Mouse (Mus musculus) neural tube, embryonic 11.5 days (tissue): ENCODE measurements around the gene Psg23. TPM values are rescaled to one million over a fixed set of nuclear protein-coding genes. Genes with fewer than 3 reads are reported as not detected.
"Not testable (repeated sequence)": the region's sequence is repeated elsewhere in the genome, so short reads cannot be mapped to it uniquely, and the experiment has no call there.

Experiments used
- ATAC-seq: fragments of 200-750 bp; cut with Nextera tagmentation; 2 replicates; pipeline ENCODE4 v1.8.0; 2017; ENCODE audit warnings: moderate number of reproducible peaks, mild to moderate bottlenecking, moderate TSS enrichment, moderate library complexity; ENCODE audit not compliant: insufficient read depth, low FRiP score, low TSS enrichment
- DNase-seq: peaks from one replicate; pipeline ENCODE4 v3.0.0-alpha.2; 2015; ENCODE audit warnings: low spot score
- H3K27ac ChIP-seq: fragments of 300-500 bp; sonication (generic); 2 replicates; pipeline ENCODE4 v1.5.1; 2014; ENCODE audit warnings: low read depth, mild to moderate bottlenecking, low read length
- H3K27me3 ChIP-seq: fragments of 300-500 bp; sonication (generic); 2 replicates; pipeline ENCODE4 v1.6.1; 2014; ENCODE audit warnings: mild to moderate bottlenecking, low read length, mixed read lengths; ENCODE audit not compliant: control insufficient read depth, insufficient read depth
- H3K36me3 ChIP-seq: fragments of 300-500 bp; sonication (generic); 2 replicates; pipeline ENCODE4 v1.6.1; 2014; ENCODE audit warnings: mild to moderate bottlenecking, low read length, moderate library complexity, mixed read lengths; ENCODE audit not compliant: control insufficient read depth, insufficient read depth
- H3K4me1 ChIP-seq: fragments of 300-500 bp; sonication (generic); 2 replicates; pipeline ENCODE4 v1.6.1; 2014; ENCODE audit warnings: low read length, mixed read lengths; ENCODE audit not compliant: control insufficient read depth, insufficient read depth
- H3K4me2 ChIP-seq: fragments of 300-500 bp; sonication (generic); 2 replicates; pipeline ENCODE4 v1.6.1; 2014; ENCODE audit warnings: low read depth, mild to moderate bottlenecking, moderate library complexity
- H3K4me3 ChIP-seq: fragments of 300-500 bp; sonication (generic); 2 replicates; pipeline ENCODE4 v1.5.1; 2014; ENCODE audit warnings: low read depth, low read length
- H3K9ac ChIP-seq: fragments of 300-500 bp; sonication (generic); 2 replicates; pipeline ENCODE4 v1.6.1; 2014; ENCODE audit warnings: mild to moderate bottlenecking, low read length
- H3K9me3 ChIP-seq: fragments of 300-500 bp; sonication (generic); 2 replicates; pipeline ENCODE4 v1.6.1; 2016; ENCODE audit warnings: low read length; ENCODE audit not compliant: control insufficient read depth
- WGBS: fragments of 180-500 bp; shearing (Covaris S2); extraction: QIAGEN DNeasy Blood & Tissue Kit; methylation state at CpG from one replicate; pipeline ENCODE4 v1.1.7; 2014; 5-methylcytosine and 5-hydroxymethylcytosine counted together
- polyA plus RNA-seq: library from polyadenylated mRNA; unstranded; fragments of >200 nt; fragmentation: Nextera tagmentation; extraction: Ambion mirVana; gene quantifications from 2 replicates; pipeline ENCODE4 v1.2.1, GENCODE M21; 2014

Gene Psg23
- polyA plus RNA-seq: not detected in 2 replicates

- H3K9me3 ChIP-seq, H3K9ac ChIP-seq, H3K4me3 ChIP-seq, DNase-seq, H3K36me3 ChIP-seq, H3K27ac ChIP-seq, H3K4me1 ChIP-seq, ATAC-seq, H3K4me2 ChIP-seq, H3K27me3 ChIP-seq: not testable (repeated sequence)
- WGBS: 14% methylated on average over 1 of the region's 2 CpGs
Measured at GRCm38 (mm10) chr7:18616401-18616800, at the start of gene Psg23. Gene Psg23 (minus strand): TSS chr7:18616501.

GRCm38 (mm10) chr7:18656625-18657024 lies 40.3 kb upstream of the Psg23 start, which contains the start of gene Psg21:
Gene Psg21 (minus strand): TSS chr7:18656725.
- H3K27ac ChIP-seq, H3K4me3 ChIP-seq, ATAC-seq, H3K9ac ChIP-seq, H3K36me3 ChIP-seq, H3K9me3 ChIP-seq, DNase-seq, H3K4me2 ChIP-seq, H3K27me3 ChIP-seq, H3K4me1 ChIP-seq: not testable (repeated sequence)
- WGBS: 70% methylated on average over 1 of the region's 2 CpGs

- H3K27ac ChIP-seq, H3K4me2 ChIP-seq, ATAC-seq, H3K27me3 ChIP-seq, H3K9me3 ChIP-seq, DNase-seq, H3K9ac ChIP-seq, H3K4me1 ChIP-seq, H3K36me3 ChIP-seq, H3K4me3 ChIP-seq: not testable (repeated sequence)
- 87% methylated on average over 8 of the region's 8 CpGs for WGBS
Measured at GRCm38 (mm10) chr7:18626921-18627320, 10.6 kb upstream of the Psg23 start.

GRCm38 (mm10) chr7:18567205-18567604 lies 49.1 kb downstream of the Psg23 start, which contains the start of gene Psg27:
Gene Psg27 (minus strand): TSS chr7:18567305.
- Histone ChIP-seq H3K4me2 (no peak within 1 kb of the TSS), H3K4me3 (no peak within 1 kb of the TSS), H3K9ac (no peak within 1 kb of the TSS), H3K27me3 (no peaks in the 10 kb centered on the region), H3K27ac (no peak within 1 kb of the TSS), H3K36me3 (no peaks in the 10 kb centered on the region), H3K4me1 (no peaks in the 10 kb centered on the region), H3K9me3 (no peaks in the 10 kb centered on the region)
- DNase-seq (no peak), ATAC-seq (no peak)
- 85% methylated on average over 3 of the region's 3 CpGs for WGBS

DNA sequence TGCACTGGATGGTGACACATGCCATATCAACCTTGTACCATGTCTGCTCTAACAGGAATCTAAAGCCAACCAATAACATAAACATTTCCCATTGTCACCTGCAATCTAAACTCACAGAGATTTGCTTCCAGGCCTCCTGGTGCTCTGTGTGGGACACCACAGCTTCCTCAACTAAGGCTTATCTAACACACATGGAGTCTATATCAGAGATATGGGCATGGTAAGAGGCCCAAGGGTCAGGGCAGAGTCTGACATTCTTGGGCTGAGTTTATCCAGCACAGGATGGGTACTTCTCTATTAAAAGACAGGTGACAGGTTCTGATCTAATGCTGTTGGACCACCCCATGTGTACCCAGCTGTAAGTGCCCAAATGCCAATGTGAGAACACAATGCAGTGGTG lies 56.5 kb downstream of the Psg23 start:
- no peaks in the 10 kb centered on the region for H3K4me1 ChIP-seq
- no peaks in the 10 kb centered on the region for H3K9me3 ChIP-seq
- H3K4me3 ChIP-seq: no peak overlapping the region
- ATAC-seq (no peak), DNase-seq (no peak)
- no peak overlapping the region for H3K27ac ChIP-seq
- H3K4me2 ChIP-seq: no peak overlapping the region
- H3K27me3 ChIP-seq: no peaks in the 10 kb centered on the region
- no peak overlapping the region for H3K9ac ChIP-seq
- no peaks in the 10 kb centered on the region for H3K36me3 ChIP-seq

Other genes with a start within 250 kb of the Psg23 start
- gene Psg28, start 184.5 kb downstream of the Psg23 start, polyA plus RNA-seq: not detected in 2 replicates
- not detected in 2 replicates for gene Psg26, start 132.3 kb downstream of the Psg23 start, polyA plus RNA-seq
- gene Psg25, start 84.2 kb downstream of the Psg23 start, polyA plus RNA-seq: not detected in 2 replicates
- gene Psg27, start 49.2 kb downstream of the Psg23 start, polyA plus RNA-seq: not detected in 2 replicates
- gene Psg21, start 40.2 kb upstream of the Psg23 start, polyA plus RNA-seq: not detected in 2 replicates
- not detected in 2 replicates for gene Psg20, start 69.7 kb upstream of the Psg23 start, polyA plus RNA-seq
- gene Psg22, start 101.6 kb upstream of the Psg23 start, polyA plus RNA-seq: not detected in 2 replicates
- gene Psg19, start 182.0 kb upstream of the Psg23 start, polyA plus RNA-seq: not detected in 2 replicates
- not detected in 2 replicates for gene Psg17, start 205.1 kb upstream of the Psg23 start, polyA plus RNA-seq
- not detected in 2 replicates for gene Mill2, start 223.5 kb upstream of the Psg23 start, polyA plus RNA-seq